Mouse (Mus musculus) C2C12 (cell line): ENCODE results near the gene Nr5a1. TPM values are rescaled to one million over a fixed set of nuclear protein-coding genes. Genes with fewer than 3 reads are reported as not detected.

Experiments
- H3K27me3 ChIP-seq: one replicate; pipeline ENCODE4 v1.6.1; 2011; ENCODE audit not compliant: control insufficient read depth, insufficient read depth, insufficient read length
- H3K36me3 ChIP-seq: one replicate; pipeline ENCODE4 v1.6.1; 2011; ENCODE audit not compliant: control insufficient read depth, insufficient read depth
- H3K4me3 ChIP-seq: one replicate; pipeline ENCODE4 v1.5.1; 2011; ENCODE audit warnings: mild to moderate bottlenecking, control low read depth; ENCODE audit not compliant: poor library complexity, insufficient read depth, severe bottlenecking
- H3K79me2 ChIP-seq: one replicate; pipeline ENCODE4 v1.6.1; 2011; ENCODE audit not compliant: control insufficient read depth, insufficient read depth
- H3K79me3 ChIP-seq: one replicate; pipeline ENCODE4 v1.6.1; 2011; ENCODE audit warnings: low read depth, control low read depth
- H3ac ChIP-seq: one replicate; pipeline ENCODE3; 2011; ENCODE audit warnings: low read depth; ENCODE audit not compliant: control insufficient read depth, insufficient read length
- CEBPB ChIP-seq: IDR thresholded peaks from one replicate; pipeline ENCODE4 v1.6.1; 2011; ENCODE audit warnings: low read depth, mild to moderate bottlenecking, control low read depth, moderate library complexity
- CTCF ChIP-seq: IDR thresholded peaks from one replicate; pipeline ENCODE4 v1.5.1; 2011; ENCODE audit not compliant: control insufficient read depth, insufficient read depth, insufficient read length
- FOSL1 ChIP-seq: IDR thresholded peaks from one replicate; pipeline ENCODE4 v1.8.0; 2011; ENCODE audit warnings: mild to moderate bottlenecking, low read length; ENCODE audit not compliant: poor library complexity, insufficient read depth, severe bottlenecking
- MAX ChIP-seq: IDR thresholded peaks from one replicate; pipeline ENCODE4 v1.6.1; 2011; ENCODE audit warnings: mild to moderate bottlenecking, control low read depth
- MYOD1 ChIP-seq: IDR thresholded peaks from one replicate; pipeline ENCODE4 v1.6.1; 2011; ENCODE audit warnings: low read depth; ENCODE audit not compliant: control insufficient read depth, insufficient read length
- MYOG ChIP-seq: IDR thresholded peaks from one replicate; pipeline ENCODE4 v1.6.1; 2011; ENCODE audit not compliant: control insufficient read depth, insufficient read length; ENCODE audit errors: extremely low read depth
- USF1 ChIP-seq: IDR thresholded peaks from one replicate; pipeline ENCODE4 v1.6.1; 2011; ENCODE audit warnings: low read depth, mild to moderate bottlenecking, control low read depth, moderate library complexity
- polyA plus RNA-seq: library from polyadenylated mRNA; unstranded; fragments of >200 nt; fragmentation: generic; extraction: Trizol; gene quantifications from one replicate; pipeline ENCODE4 v1.2.1, GENCODE M21; 2012; ENCODE audit warnings: missing spikeins

The Nr5a1 gene
- polyA plus RNA-seq, 1 experiment, result 0.01 TPM

- no peak overlapping the region for H3ac ChIP-seq
- no peaks in the 10 kb centered on the region for H3K79me2 ChIP-seq
- H3K4me3 ChIP-seq, result no peak overlapping the region
- no peaks in the 10 kb centered on the region for H3K36me3 ChIP-seq
- peaks cover 7% of the 10 kb centered on the region for H3K27me3 ChIP-seq
- TF ChIP-seq USF1 (no peak), CTCF (peak; percentile 60)
- H3K79me3 ChIP-seq, result no peaks in the 10 kb centered on the region
Observed at GRCm38 (mm10) chr2:38688791-38689520, 25.4 kb downstream of the Nr5a1 start.

- Histone ChIP-seq H3K4me3 (no peak overlapping the region), H3K79me2 (no peaks in the 10 kb centered on the region), H3ac (no peak overlapping the region), H3K79me3 (no peaks in the 10 kb centered on the region), H3K27me3 (no peaks in the 10 kb centered on the region), H3K36me3 (no peaks in the 10 kb centered on the region)
- TF ChIP-seq MAX (no peak), MYOD1 (no peak), MYOG (no peak), FOSL1 (no peak)
Observed at GRCm38 (mm10) chr2:38685746-38686145, 28.6 kb downstream of the Nr5a1 start.

GRCm38 (mm10) chr2:38683083-38683482 lies 31.3 kb downstream of the Nr5a1 start:
- no peaks in the 10 kb centered on the region for H3K27me3 ChIP-seq

GRCm38 (mm10) chr2:38682209-38682608 lies 32.1 kb downstream of the Nr5a1 start:
- no peak overlapping the region for H3ac ChIP-seq
- no peaks in the 10 kb centered on the region for H3K36me3 ChIP-seq
- H3K79me2 ChIP-seq, result no peaks in the 10 kb centered on the region
- H3K79me3 ChIP-seq, result no peaks in the 10 kb centered on the region
- H3K4me3 ChIP-seq, result no peak overlapping the region
- TF ChIP-seq MAX (peak; percentile 46), CEBPB (no peak), FOSL1 (no peak)
- H3K27me3 ChIP-seq, result no peaks in the 10 kb centered on the region

More at GRCm38 (mm10) chr2:38683083-38683482, 31.3 kb downstream of the Nr5a1 start:
- TF ChIP-seq CTCF, result no peak
- Histone ChIP-seq H3K4me3 (no peak overlapping the region), H3ac (no peak overlapping the region), H3K79me2 (no peaks in the 10 kb centered on the region), H3K36me3 (no peaks in the 10 kb centered on the region), H3K79me3 (no peaks in the 10 kb centered on the region)

GRCm38 (mm10) chr2:38678947-38679346 lies 35.4 kb downstream of the Nr5a1 start:
- Histone ChIP-seq H3ac (no peak overlapping the region), H3K79me3 (no peaks in the 10 kb centered on the region), H3K79me2 (no peaks in the 10 kb centered on the region), H3K27me3 (no peaks in the 10 kb centered on the region), H3K4me3 (no peak overlapping the region), H3K36me3 (no peaks in the 10 kb centered on the region)
- TF ChIP-seq MAX, result peak; percentile 82
- TF ChIP-seq MYOG, result no peak
- peak; percentile 97 for TF ChIP-seq CEBPB
- TF ChIP-seq FOSL1, result no peak
- no peak for TF ChIP-seq MYOD1

GRCm38 (mm10) chr2:38675366-38675969 lies 38.9 kb downstream of the Nr5a1 start:
- no peaks in the 10 kb centered on the region for H3K79me3 ChIP-seq
- H3K4me3 ChIP-seq, result no peak overlapping the region
- H3K36me3 ChIP-seq, result no peaks in the 10 kb centered on the region
- H3ac ChIP-seq, result no peak overlapping the region
- H3K79me2 ChIP-seq, result no peaks in the 10 kb centered on the region
- TF ChIP-seq MYOD1 (no peak), CEBPB (no peak), FOSL1 (no peak), MAX (no peak), CTCF (no peak), MYOG (no peak)
- H3K27me3 ChIP-seq, result peaks cover 12% of the 10 kb centered on the region
